Mouse (Mus musculus) midbrain, embryonic 12.5 days (tissue): ENCODE measurements around the gene Il4. TPM values are rescaled to one million over a fixed set of nuclear protein-coding genes. Genes with fewer than 3 reads are reported as not detected.

Experiments used
- ATAC-seq: fragments of 200-750 bp; cut with Nextera tagmentation; 2 replicates; pipeline ENCODE4 v1.8.0; 2017; ENCODE audit warnings: low read depth, moderate TSS enrichment, moderate library complexity; ENCODE audit not compliant: low FRiP score
- H3K27ac ChIP-seq: fragments of 300-500 bp; sonication (generic); replicated peaks from 2 replicates; pipeline ENCODE4 v1.5.1; 2016; ENCODE audit warnings: mild to moderate bottlenecking
- H3K27me3 ChIP-seq: fragments of 300-500 bp; sonication (generic); 2 replicates; pipeline ENCODE4 v1.6.1; 2016; ENCODE audit warnings: mild to moderate bottlenecking
- H3K36me3 ChIP-seq: fragments of 300-500 bp; sonication (generic); 2 replicates; pipeline ENCODE4 v1.6.1; 2016
- H3K4me1 ChIP-seq: fragments of 300-500 bp; sonication (generic); 2 replicates; pipeline ENCODE4 v1.6.1; 2016
- H3K4me2 ChIP-seq: fragments of 300-500 bp; sonication (generic); replicated peaks from 2 replicates; pipeline ENCODE4 v1.6.1; 2016; ENCODE audit warnings: mild to moderate bottlenecking, moderate library complexity
- H3K4me3 ChIP-seq: fragments of 300-500 bp; sonication (generic); 2 replicates; pipeline ENCODE4 v1.5.1; 2016; ENCODE audit warnings: mild to moderate bottlenecking
- H3K9ac ChIP-seq: fragments of 300-500 bp; sonication (generic); replicated peaks from 2 replicates; pipeline ENCODE4 v1.6.1; 2016; ENCODE audit warnings: mild to moderate bottlenecking, moderate library complexity
- H3K9me3 ChIP-seq: fragments of 300-500 bp; sonication (generic); 2 replicates; pipeline ENCODE4 v1.6.1; 2016; ENCODE audit warnings: mild to moderate bottlenecking
- WGBS: fragments of 180-500 bp; shearing (Covaris S2); methylation state at CpG from one replicate; pipeline ENCODE4 v1.1.7; 2016; 5-methylcytosine and 5-hydroxymethylcytosine counted together
- polyA plus RNA-seq: library from polyadenylated mRNA; unstranded; fragments of >200 nt; fragmentation: Nextera tagmentation; extraction: Ambion mirVana; gene quantifications from 2 replicates; pipeline ENCODE4 v1.2.1, GENCODE M21; 2016

Il4 gene
- polyA plus RNA-seq, 1 experiment from 2014 or later: 3.2 TPM

- no peak for ATAC-seq
Observed at GRCm38 (mm10) chr11:53621582-53622439, 3.3 kb upstream of the Il4 start.

DNA sequence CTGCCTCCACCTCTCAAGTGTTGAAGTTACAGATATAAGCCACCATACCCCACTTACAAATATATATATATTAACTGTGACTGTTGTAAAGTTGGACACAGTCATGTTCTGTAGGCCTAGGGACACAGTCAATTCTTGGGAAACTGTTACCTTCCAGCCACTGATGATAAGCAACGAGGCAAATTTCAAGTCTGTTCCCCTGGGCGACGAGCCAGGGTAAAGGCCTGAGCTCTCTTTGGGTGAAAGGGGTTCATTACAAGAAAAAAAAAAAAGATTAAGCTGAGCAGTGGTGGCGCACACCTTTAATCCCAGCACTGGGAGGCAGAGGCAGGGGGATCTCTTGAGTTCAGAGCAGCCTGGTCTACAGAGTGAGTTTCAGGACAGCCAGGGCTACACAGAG is 1.6 kb upstream of the Il4 start:
- Histone ChIP-seq H3K36me3 (no peaks in the 10 kb centered on the region), H3K4me1 (no peaks in the 10 kb centered on the region; the same call in 1 of the 2 replicates), H3K4me3 (no peak overlapping the region), H3K27ac (no peak overlapping the region), H3K4me2 (no peak overlapping the region), H3K9ac (no peak overlapping the region), H3K27me3 (no peaks in the 10 kb centered on the region), H3K9me3 (0 out of 2 replicates have a peak, but pooled peaks cover 4% of the 10 kb centered on the region)
- no peak for ATAC-seq
- 92% methylated on average over 4 of the region's 4 CpGs for WGBS

More at GRCm38 (mm10) chr11:53621582-53622439, 3.3 kb upstream of the Il4 start:
- no peak overlapping the region for H3K4me3 ChIP-seq
- H3K27ac ChIP-seq: no peak overlapping the region
- H3K36me3 ChIP-seq: no peaks in the 10 kb centered on the region
- 0 out of 2 replicates have a peak, but pooled peaks cover 4% of the 10 kb centered on the region for H3K9me3 ChIP-seq
- no peaks in the 10 kb centered on the region for H3K4me1 ChIP-seq
- no peaks in the 10 kb centered on the region for H3K27me3 ChIP-seq
- WGBS: 89% methylated on average over 11 of the region's 11 CpGs
- H3K4me2 ChIP-seq: no peak overlapping the region
- H3K9ac ChIP-seq: no peak overlapping the region

- no peak overlapping the region for H3K27ac ChIP-seq
- no peak overlapping the region for H3K4me3 ChIP-seq
- 70% methylated on average over 6 of the region's 6 CpGs for WGBS
- no peaks in the 10 kb centered on the region for H3K27me3 ChIP-seq
- no peaks in the 10 kb centered on the region for H3K36me3 ChIP-seq
- no peak overlapping the region for H3K9ac ChIP-seq
- no peaks in the 10 kb centered on the region; the same call in 1 of the 2 replicates for H3K4me1 ChIP-seq
- H3K9me3 ChIP-seq: 0 out of 2 replicates have a peak, but pooled peaks cover 4% of the 10 kb centered on the region
- no peak for ATAC-seq
- no peak overlapping the region for H3K4me2 ChIP-seq
Observed at GRCm38 (mm10) chr11:53619428-53619827, 959 bp upstream of the Il4 start.

- no peak for ATAC-seq
- H3K9ac ChIP-seq: no peak overlapping the region
- no peaks in the 10 kb centered on the region for H3K27me3 ChIP-seq
- H3K36me3 ChIP-seq: no peaks in the 10 kb centered on the region
- no peak overlapping the region for H3K4me3 ChIP-seq
- H3K27ac ChIP-seq: no peak overlapping the region
- WGBS: 61% methylated on average over 4 of the region's 4 CpGs
- H3K4me1 ChIP-seq: no peaks in the 10 kb centered on the region; the same call in 1 of the 2 replicates
- no peaks in the 10 kb centered on the region for H3K9me3 ChIP-seq
- no peak overlapping the region for H3K4me2 ChIP-seq
Observed at GRCm38 (mm10) chr11:53617562-53618109, 833 bp downstream of the Il4 start.

GRCm38 (mm10) chr11:53616748-53617558 is 1.5 kb downstream of the Il4 start:
- Histone ChIP-seq H3K4me3 (no peak overlapping the region), H3K27ac (no peak overlapping the region), H3K27me3 (no peaks in the 10 kb centered on the region), H3K9me3 (no peaks in the 10 kb centered on the region), H3K4me2 (no peak overlapping the region), H3K9ac (no peak overlapping the region), H3K4me1 (no peaks in the 10 kb centered on the region; the same call in 1 of the 2 replicates), H3K36me3 (no peaks in the 10 kb centered on the region)
- 84% methylated on average over 8 of the region's 8 CpGs for WGBS
- ATAC-seq: no peak

GRCm38 (mm10) chr11:53615575-53615974 is 2.9 kb downstream of the Il4 start:
- Histone ChIP-seq H3K4me2 (no peak overlapping the region), H3K9ac (no peak overlapping the region), H3K27ac (no peak overlapping the region), H3K9me3 (no peaks in the 10 kb centered on the region), H3K27me3 (no peaks in the 10 kb centered on the region), H3K36me3 (no peaks in the 10 kb centered on the region), H3K4me1 (no peaks in the 10 kb centered on the region; the same call in 1 of the 2 replicates), H3K4me3 (no peak overlapping the region)
- 98% methylated on average over 8 of the region's 8 CpGs for WGBS
- ATAC-seq: no peak

- WGBS: 85% methylated on average over 6 of the region's 6 CpGs
- H3K9me3 ChIP-seq: no peaks in the 10 kb centered on the region
- no peak overlapping the region for H3K27ac ChIP-seq
- no peak for ATAC-seq
- no peak overlapping the region for H3K9ac ChIP-seq
- H3K36me3 ChIP-seq: no peaks in the 10 kb centered on the region
- H3K27me3 ChIP-seq: no peaks in the 10 kb centered on the region
- no peak overlapping the region for H3K4me2 ChIP-seq
- no peaks in the 10 kb centered on the region; the same call in 1 of the 2 replicates for H3K4me1 ChIP-seq
- H3K4me3 ChIP-seq: no peak overlapping the region
Observed at GRCm38 (mm10) chr11:53615172-53615571, 3.3 kb downstream of the Il4 start.

GRCm38 (mm10) chr11:53609672-53610071 is 8.8 kb downstream of the Il4 start:
- Histone ChIP-seq H3K4me1 (peaks cover 11% of the 10 kb centered on the region; the same call in 1 of the 2 replicates), H3K4me2 (no peak overlapping the region), H3K9me3 (no peaks in the 10 kb centered on the region), H3K9ac (no peak overlapping the region), H3K36me3 (no peaks in the 10 kb centered on the region), H3K27ac (no peak overlapping the region), H3K27me3 (no peaks in the 10 kb centered on the region), H3K4me3 (no peak overlapping the region)
- 90% methylated on average over 3 of the region's 3 CpGs for WGBS
- no peak for ATAC-seq

GRCm38 (mm10) chr11:53609231-53609630 is 9.2 kb downstream of the Il4 start:
- Histone ChIP-seq H3K4me1 (peaks cover 11% of the 10 kb centered on the region; the same call in 1 of the 2 replicates), H3K4me3 (no peak overlapping the region), H3K27ac (no peak overlapping the region), H3K9ac (no peak overlapping the region), H3K27me3 (no peaks in the 10 kb centered on the region), H3K4me2 (no peak overlapping the region), H3K9me3 (no peaks in the 10 kb centered on the region), H3K36me3 (no peaks in the 10 kb centered on the region)
- 77% methylated on average over 6 of the region's 6 CpGs for WGBS
- ATAC-seq: no peak

DNA sequence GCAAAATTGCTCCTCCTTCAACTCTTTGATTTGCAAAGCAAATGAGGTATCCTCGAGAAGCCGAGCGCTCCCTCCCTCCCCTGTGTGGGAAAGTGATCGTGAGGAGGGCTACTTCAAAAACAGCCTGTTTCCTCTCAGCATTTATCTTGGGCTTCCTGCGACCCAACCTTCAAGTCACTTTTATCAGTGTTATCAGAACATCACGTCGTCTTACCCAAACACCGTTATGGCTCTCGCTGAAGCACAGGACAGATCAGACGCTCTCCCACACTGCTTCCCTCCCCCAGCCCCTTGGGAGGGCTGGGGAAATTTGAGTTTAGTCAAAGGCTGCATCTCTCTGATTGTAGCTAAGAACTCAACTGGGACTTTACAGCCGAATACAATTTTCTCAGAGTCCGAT is 12.9 kb downstream of the Il4 start:
- WGBS: 4% methylated on average over 12 of the region's 12 CpGs
- H3K27me3 ChIP-seq: no peaks in the 10 kb centered on the region
- no peak overlapping the region for H3K9ac ChIP-seq
- peak overlapping the region; percentile 35 for H3K4me2 ChIP-seq
- H3K9me3 ChIP-seq: no peaks in the 10 kb centered on the region
- peaks cover 10% of the 10 kb centered on the region for H3K36me3 ChIP-seq
- no peak overlapping the region for H3K27ac ChIP-seq
- no peak for ATAC-seq
- peaks cover 11% of the 10 kb centered on the region; the same call in 1 of the 2 replicates for H3K4me1 ChIP-seq
- no peak overlapping the region for H3K4me3 ChIP-seq

DNA sequence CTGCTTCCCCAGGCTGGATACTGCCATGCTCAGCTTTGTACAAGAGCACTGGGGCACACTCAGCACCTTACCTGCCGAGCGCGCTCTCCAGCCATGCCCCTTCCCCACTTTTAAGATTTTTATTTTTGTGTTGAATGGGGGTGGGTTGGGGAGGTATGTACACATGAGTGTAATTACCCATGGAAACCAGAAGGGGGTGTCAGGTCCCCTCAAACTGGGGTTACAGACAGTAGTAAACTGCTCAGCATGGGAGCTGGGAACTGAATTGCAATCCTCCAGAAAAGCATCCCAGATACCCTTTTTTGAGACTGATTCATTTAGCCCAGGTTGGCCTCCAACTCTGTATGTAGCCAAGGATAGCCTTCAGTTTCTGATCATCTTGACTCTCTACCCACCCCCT is 13.5 kb downstream of the Il4 start:
- Histone ChIP-seq H3K27ac (no peak overlapping the region), H3K36me3 (peaks cover 13% of the 10 kb centered on the region), H3K27me3 (no peaks in the 10 kb centered on the region), H3K9me3 (no peaks in the 10 kb centered on the region), H3K4me1 (peaks cover 11% of the 10 kb centered on the region; the same call in 1 of the 2 replicates), H3K9ac (no peak overlapping the region), H3K4me3 (no peak overlapping the region), H3K4me2 (no peak overlapping the region)
- WGBS: 98% methylated on average over 3 of the region's 3 CpGs
- no peak for ATAC-seq

DNA sequence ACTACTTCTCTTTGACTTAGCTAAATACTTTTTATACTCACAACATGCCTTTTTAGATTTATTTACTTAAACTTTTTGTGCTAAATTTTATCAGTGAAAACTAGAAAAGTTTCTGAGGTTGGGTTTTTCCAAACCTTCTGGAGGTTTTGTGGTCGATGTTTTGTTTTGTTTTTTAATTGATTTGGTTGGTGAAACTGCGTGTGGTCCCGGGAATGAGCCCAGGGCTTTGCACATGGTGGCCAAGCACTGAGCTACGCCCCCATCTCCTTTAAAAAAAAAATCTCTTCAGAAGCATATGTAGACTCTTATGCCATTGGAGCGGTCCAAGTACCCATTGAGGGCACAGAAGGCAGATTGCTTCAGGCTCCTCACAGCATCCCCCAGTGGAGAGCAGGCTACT is 27.4 kb downstream of the Il4 start:
- ATAC-seq: no peak
- no peak overlapping the region for H3K27ac ChIP-seq
- H3K4me2 ChIP-seq: no peak overlapping the region
- H3K4me1 ChIP-seq: no peaks in the 10 kb centered on the region
- H3K36me3 ChIP-seq: peaks cover 75% of the 10 kb centered on the region
- no peak overlapping the region for H3K9ac ChIP-seq
- H3K4me3 ChIP-seq: no peak overlapping the region
- no peaks in the 10 kb centered on the region for H3K27me3 ChIP-seq
- H3K9me3 ChIP-seq: no peaks in the 10 kb centered on the region
- WGBS: 95% methylated on average over 5 of the region's 5 CpGs
